Mouse (Mus musculus) lung, adult 2 months (tissue): ENCODE results near the gene Ngrn.

Experiments
- CTCF ChIP-seq: fragments of 200-500 bp; IDR thresholded peaks from 2 replicates; pipeline ENCODE4 v1.5.1; 2011; ENCODE audit warnings: mild to moderate bottlenecking, low read length, control low read depth; ENCODE audit not compliant: insufficient read depth
- POLR2A ChIP-seq: fragments of 200-500 bp; IDR thresholded peaks from 2 replicates; pipeline ENCODE4 v1.6.1; 2011; ENCODE audit warnings: low read depth, mild to moderate bottlenecking, control low read depth, low read length, borderline replicate concordance; ENCODE audit errors: extremely low read depth

- TF ChIP-seq POLR2A (no peak), CTCF (no peak)
Observed at GRCm38 (mm10) chr7:80227065-80227464, 34.0 kb upstream of the Ngrn start.
